Mouse (Mus musculus): ENCODE data around the gene Dlx1. TPM values are rescaled to one million over a fixed set of nuclear protein-coding genes. Genes with fewer than 3 reads are reported as not detected.

Gene Dlx1
- 0.12 TPM in 1 of 2 replicates, not detected in the other for polyA plus RNA-seq (2015; fragmentation: Nextera tagmentation; extraction: Ambion mirVana)

GRCm38 (mm10) chr2:71528014-71528713 is at the start of gene Dlx1:
Gene Dlx1 (plus strand): TSS chr2:71528113.
- no peak for ATAC-seq (ENCODE audit: low FRiP score, low TSS enrichment)
- no peak within 1 kb of the TSS for H3K9ac ChIP-seq (replicated peaks; ENCODE audit: low read length)
- H3K4me1 ChIP-seq (ENCODE audit: insufficient read depth, low read length): peaks cover 15% of the 10 kb centered on the region
- 1% methylated on average over 26 of the region's 26 CpGs for WGBS
- peak within 1 kb of the TSS; percentile 93 for H3K4me2 ChIP-seq (replicated peaks; ENCODE audit: low read depth, low read length)
- peaks cover 99% of the 10 kb centered on the region for H3K27me3 ChIP-seq (ENCODE audit: insufficient read depth, low read length)
- H3K9me3 ChIP-seq (ENCODE audit: low read length): no peaks in the 10 kb centered on the region
- no peaks in the 10 kb centered on the region for H3K36me3 ChIP-seq (ENCODE audit: insufficient read depth, low read length)
- H3K4me3 ChIP-seq (ENCODE audit: low read length): peak within 1 kb of the TSS; percentile 55
- H3K27ac ChIP-seq (ENCODE audit: low read length): no peak within 1 kb of the TSS

GRCm38 (mm10) chr2:71479917-71480316 is 48.0 kb upstream of the Dlx1 start:
- H3K4me2 ChIP-seq (replicated peaks; ENCODE audit: low read depth, low read length): no peak overlapping the region
- ATAC-seq (ENCODE audit: low FRiP score, low TSS enrichment): no peak
- no peak overlapping the region for H3K27ac ChIP-seq (ENCODE audit: low read length)
- H3K27me3 ChIP-seq (ENCODE audit: insufficient read depth, low read length): no peaks in the 10 kb centered on the region
- no peak overlapping the region for H3K4me3 ChIP-seq (ENCODE audit: low read length)
- H3K4me1 ChIP-seq (ENCODE audit: insufficient read depth, low read length): peaks cover 5% of the 10 kb centered on the region
- 18% methylated on average over 7 of the region's 7 CpGs for WGBS
- no peaks in the 10 kb centered on the region for H3K36me3 ChIP-seq (ENCODE audit: insufficient read depth, low read length)
- peaks cover 4% of the 10 kb centered on the region; the same call in 1 of the 2 replicates for H3K9me3 ChIP-seq (ENCODE audit: low read length)
- no peak overlapping the region for H3K9ac ChIP-seq (replicated peaks; ENCODE audit: low read length)

GRCm38 (mm10) chr2:71481825-71482224 is 46.1 kb upstream of the Dlx1 start:
- no peak for ATAC-seq (ENCODE audit: low FRiP score, low TSS enrichment)
- Histone ChIP-seq H3K4me1 (ENCODE audit: insufficient read depth, low read length) (peaks cover 5% of the 10 kb centered on the region), H3K4me2 (replicated peaks; ENCODE audit: low read depth, low read length) (no peak overlapping the region), H3K9me3 (ENCODE audit: low read length) (peaks cover 4% of the 10 kb centered on the region; the same call in 1 of the 2 replicates), H3K4me3 (ENCODE audit: low read length) (no peak overlapping the region), H3K27ac (ENCODE audit: low read length) (no peak overlapping the region), H3K36me3 (ENCODE audit: insufficient read depth, low read length) (no peaks in the 10 kb centered on the region), H3K9ac (replicated peaks; ENCODE audit: low read length) (no peak overlapping the region), H3K27me3 (ENCODE audit: insufficient read depth, low read length) (no peaks in the 10 kb centered on the region)
- 72% methylated on average over 6 of the region's 6 CpGs for WGBS

GRCm38 (mm10) chr2:71483046-71483716 is 44.7 kb upstream of the Dlx1 start:
- 65% methylated on average over 10 of the region's 10 CpGs for WGBS
- no peak for ATAC-seq (ENCODE audit: low FRiP score, low TSS enrichment)

GRCm38 (mm10) chr2:71483717-71484066 is 44.2 kb upstream of the Dlx1 start:
- H3K4me2 ChIP-seq (replicated peaks; ENCODE audit: low read depth, low read length): no peak overlapping the region
- peaks cover 5% of the 10 kb centered on the region for H3K4me1 ChIP-seq (ENCODE audit: insufficient read depth, low read length)
- no peak overlapping the region for H3K9ac ChIP-seq (replicated peaks; ENCODE audit: low read length)
- no peak for ATAC-seq (ENCODE audit: low FRiP score, low TSS enrichment)
- H3K36me3 ChIP-seq (ENCODE audit: insufficient read depth, low read length): no peaks in the 10 kb centered on the region
- no peaks in the 10 kb centered on the region for H3K27me3 ChIP-seq (ENCODE audit: insufficient read depth, low read length)
- H3K9me3 ChIP-seq (ENCODE audit: low read length): no peaks in the 10 kb centered on the region
- 27% methylated on average over 5 of the region's 5 CpGs for WGBS
- no peak overlapping the region for H3K4me3 ChIP-seq (ENCODE audit: low read length)
- H3K27ac ChIP-seq (ENCODE audit: low read length): no peak overlapping the region

More at GRCm38 (mm10) chr2:71483046-71483716, 44.7 kb upstream of the Dlx1 start:
- Histone ChIP-seq H3K4me2 (replicated peaks; ENCODE audit: low read depth, low read length) (no peak overlapping the region), H3K27ac (ENCODE audit: low read length) (no peak overlapping the region), H3K27me3 (ENCODE audit: insufficient read depth, low read length) (no peaks in the 10 kb centered on the region), H3K4me3 (ENCODE audit: low read length) (no peak overlapping the region), H3K4me1 (ENCODE audit: insufficient read depth, low read length) (peaks cover 5% of the 10 kb centered on the region), H3K9me3 (ENCODE audit: low read length) (no peaks in the 10 kb centered on the region), H3K36me3 (ENCODE audit: insufficient read depth, low read length) (no peaks in the 10 kb centered on the region), H3K9ac (replicated peaks; ENCODE audit: low read length) (no peak overlapping the region)

GRCm38 (mm10) chr2:71491295-71491694 is 36.6 kb upstream of the Dlx1 start:
- no peak overlapping the region for H3K27ac ChIP-seq (ENCODE audit: low read length)
- H3K27me3 ChIP-seq (ENCODE audit: insufficient read depth, low read length): no peaks in the 10 kb centered on the region
- ATAC-seq (ENCODE audit: low FRiP score, low TSS enrichment): no peak
- no peak overlapping the region for H3K4me2 ChIP-seq (replicated peaks; ENCODE audit: low read depth, low read length)
- H3K9me3 ChIP-seq (ENCODE audit: low read length): no peaks in the 10 kb centered on the region
- no peaks in the 10 kb centered on the region for H3K36me3 ChIP-seq (ENCODE audit: insufficient read depth, low read length)
- no peak overlapping the region for H3K4me3 ChIP-seq (ENCODE audit: low read length)
- H3K4me1 ChIP-seq (ENCODE audit: insufficient read depth, low read length): no peaks in the 10 kb centered on the region
- no peak overlapping the region for H3K9ac ChIP-seq (replicated peaks; ENCODE audit: low read length)

GRCm38 (mm10) chr2:71493161-71493683 is 34.7 kb upstream of the Dlx1 start:
- no peaks in the 10 kb centered on the region for H3K4me1 ChIP-seq (ENCODE audit: insufficient read depth, low read length)
- no peak overlapping the region for H3K4me3 ChIP-seq (ENCODE audit: low read length)
- no peaks in the 10 kb centered on the region for H3K36me3 ChIP-seq (ENCODE audit: insufficient read depth, low read length)
- no peak overlapping the region for H3K9ac ChIP-seq (replicated peaks; ENCODE audit: low read length)
- no peak overlapping the region for H3K27ac ChIP-seq (ENCODE audit: low read length)
- WGBS: 67% methylated on average over 12 of the region's 12 CpGs
- no peak overlapping the region for H3K4me2 ChIP-seq (replicated peaks; ENCODE audit: low read depth, low read length)
- ATAC-seq (ENCODE audit: low FRiP score, low TSS enrichment): no peak
- H3K27me3 ChIP-seq (ENCODE audit: insufficient read depth, low read length): no peaks in the 10 kb centered on the region
- no peaks in the 10 kb centered on the region for H3K9me3 ChIP-seq (ENCODE audit: low read length)

GRCm38 (mm10) chr2:71494503-71494902 is 33.4 kb upstream of the Dlx1 start:
- H3K36me3 ChIP-seq (ENCODE audit: insufficient read depth, low read length): no peaks in the 10 kb centered on the region
- H3K4me2 ChIP-seq (replicated peaks; ENCODE audit: low read depth, low read length): no peak overlapping the region
- H3K9ac ChIP-seq (replicated peaks; ENCODE audit: low read length): no peak overlapping the region
- H3K27me3 ChIP-seq (ENCODE audit: insufficient read depth, low read length): no peaks in the 10 kb centered on the region
- WGBS: 71% methylated on average over 10 of the region's 10 CpGs
- no peaks in the 10 kb centered on the region for H3K9me3 ChIP-seq (ENCODE audit: low read length)
- peaks cover 5% of the 10 kb centered on the region; the same call in 1 of the 2 replicates for H3K4me1 ChIP-seq (ENCODE audit: insufficient read depth, low read length)
- no peak overlapping the region for H3K27ac ChIP-seq (ENCODE audit: low read length)
- no peak overlapping the region for H3K4me3 ChIP-seq (ENCODE audit: low read length)
- ATAC-seq (ENCODE audit: low FRiP score, low TSS enrichment): no peak

- no peak overlapping the region for H3K4me3 ChIP-seq (ENCODE audit: low read length)
- peaks cover 5% of the 10 kb centered on the region; the same call in 1 of the 2 replicates for H3K4me1 ChIP-seq (ENCODE audit: insufficient read depth, low read length)
- no peak for ATAC-seq (ENCODE audit: low FRiP score, low TSS enrichment)
- H3K27me3 ChIP-seq (ENCODE audit: insufficient read depth, low read length): no peaks in the 10 kb centered on the region
- H3K9ac ChIP-seq (replicated peaks; ENCODE audit: low read length): no peak overlapping the region
- H3K27ac ChIP-seq (ENCODE audit: low read length): no peak overlapping the region
- H3K4me2 ChIP-seq (replicated peaks; ENCODE audit: low read depth, low read length): no peak overlapping the region
- WGBS: 54% methylated on average over 4 of the region's 4 CpGs
- no peaks in the 10 kb centered on the region for H3K9me3 ChIP-seq (ENCODE audit: low read length)
- H3K36me3 ChIP-seq (ENCODE audit: insufficient read depth, low read length): no peaks in the 10 kb centered on the region
Measured at GRCm38 (mm10) chr2:71494971-71495370, 32.9 kb upstream of the Dlx1 start.

- Histone ChIP-seq H3K4me2 (replicated peaks; ENCODE audit: low read depth, low read length) (no peak overlapping the region), H3K9ac (replicated peaks; ENCODE audit: low read length) (no peak overlapping the region), H3K27me3 (ENCODE audit: insufficient read depth, low read length) (no peaks in the 10 kb centered on the region), H3K9me3 (ENCODE audit: low read length) (no peaks in the 10 kb centered on the region), H3K27ac (ENCODE audit: low read length) (no peak overlapping the region), H3K36me3 (ENCODE audit: insufficient read depth, low read length) (no peaks in the 10 kb centered on the region), H3K4me3 (ENCODE audit: low read length) (no peak overlapping the region), H3K4me1 (ENCODE audit: insufficient read depth, low read length) (peaks cover 5% of the 10 kb centered on the region; the same call in 1 of the 2 replicates)
- 43% methylated on average over 5 of the region's 5 CpGs for WGBS
- no peak for ATAC-seq (ENCODE audit: low FRiP score, low TSS enrichment)
Measured at GRCm38 (mm10) chr2:71497175-71497574, 30.7 kb upstream of the Dlx1 start.
